Mouse (Mus musculus): ENCODE results near the gene Tmem135. TPM values are rescaled to one million over a fixed set of nuclear protein-coding genes. Genes with fewer than 3 reads are reported as not detected.

Tmem135 gene
- polyA plus RNA-seq, 2 experiments: 12.4 to 18.6 TPM

DNA sequence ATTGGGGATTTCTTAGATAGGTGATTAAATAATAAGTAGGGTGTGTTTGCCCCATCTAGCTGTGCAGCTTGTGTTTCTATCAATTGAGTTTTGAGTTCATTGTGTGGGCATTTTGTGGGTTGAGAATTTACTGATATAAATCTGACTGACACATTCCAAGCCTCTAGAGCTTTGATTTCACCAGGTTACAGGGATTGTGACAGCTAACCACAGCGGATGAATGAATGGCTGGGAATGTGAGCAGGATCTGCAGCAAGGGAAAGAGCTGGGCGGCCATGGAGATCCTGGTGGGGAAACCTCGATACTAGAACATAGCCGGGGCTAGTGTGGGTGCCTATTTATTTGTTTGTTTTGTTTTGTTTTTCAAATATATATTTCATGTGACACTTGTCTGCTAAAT, 205.5 kb downstream of the Tmem135 start:
- DNase-seq (ENCODE audit: low spot score) (no peak), ATAC-seq (ENCODE audit: low FRiP score, low read depth) (no peak)
- TF ChIP-seq POLR2A (IDR thresholded peaks at IDR 0.05; ENCODE audit: borderline replicate concordance, extremely low read depth, insufficient read depth, insufficient read length): no peak
- peaks cover 8% of the 10 kb centered on the region for H3K4me1 ChIP-seq (ENCODE audit: control insufficient read depth, insufficient read depth, low read length)
- no peak overlapping the region for H3K4me3 ChIP-seq (replicated peaks; ENCODE audit: low read length)
- H3K4me2 ChIP-seq (replicated peaks; ENCODE audit: low read depth, low read length, severe bottlenecking): no peak overlapping the region
- H3K27me3 ChIP-seq (ENCODE audit: control insufficient read depth, insufficient read depth, low read length): no peaks in the 10 kb centered on the region
- WGBS: 82% methylated on average over 4 of the region's 4 CpGs
- no peaks in the 10 kb centered on the region for H3K36me3 ChIP-seq (ENCODE audit: control insufficient read depth, insufficient read depth, low read length)
- H3K9ac ChIP-seq (ENCODE audit: low read depth, low read length, severe bottlenecking): no peak overlapping the region
- no peaks in the 10 kb centered on the region for H3K9me3 ChIP-seq (ENCODE audit: control insufficient read depth, low read length)
- no peak overlapping the region for H3K27ac ChIP-seq (replicated peaks; ENCODE audit: low read depth, low read length)

DNA sequence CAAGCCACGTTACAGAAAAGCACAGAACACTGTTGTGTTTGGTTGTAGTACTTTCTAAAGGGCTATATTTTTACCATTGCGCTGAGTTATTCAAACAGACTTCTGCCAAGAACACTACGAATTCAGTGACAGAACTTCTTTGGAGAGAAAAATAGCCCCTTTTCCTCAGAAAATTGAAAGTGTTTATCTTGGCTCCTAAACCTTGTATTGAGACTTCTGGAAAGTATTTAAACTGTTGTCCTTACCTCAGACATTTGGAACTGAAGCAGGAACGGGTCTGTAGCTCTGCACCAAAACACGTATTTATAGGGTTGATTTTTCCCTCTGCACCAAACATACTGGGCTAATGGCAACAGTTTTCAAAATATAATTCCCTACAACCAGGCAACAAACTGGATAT, 210.6 kb downstream of the Tmem135 start:
- 35% methylated on average over 5 of the region's 5 CpGs for WGBS
- Histone ChIP-seq H3K4me3 (replicated peaks; ENCODE audit: low read length) (no peak overlapping the region), H3K9ac (ENCODE audit: low read depth, low read length, severe bottlenecking) (no peak overlapping the region), H3K9me3 (ENCODE audit: control insufficient read depth, low read length) (no peaks in the 10 kb centered on the region), H3K4me1 (ENCODE audit: control insufficient read depth, insufficient read depth, low read length) (peaks cover 15% of the 10 kb centered on the region), H3K4me2 (replicated peaks; ENCODE audit: low read depth, low read length, severe bottlenecking) (no peak overlapping the region), H3K27me3 (ENCODE audit: control insufficient read depth, insufficient read depth, low read length) (no peaks in the 10 kb centered on the region), H3K27ac (replicated peaks; ENCODE audit: low read depth, low read length) (peak overlapping the region; percentile 50; the same call in 1 of the 2 replicates), H3K36me3 (ENCODE audit: control insufficient read depth, insufficient read depth, low read length) (no peaks in the 10 kb centered on the region)
- ATAC-seq (ENCODE audit: low FRiP score, low read depth) (peak; percentile 44), DNase-seq (ENCODE audit: low spot score) (peak; percentile 72)
- no peak for TF ChIP-seq POLR2A (IDR thresholded peaks at IDR 0.05; ENCODE audit: borderline replicate concordance, extremely low read depth, insufficient read depth, insufficient read length)

DNA sequence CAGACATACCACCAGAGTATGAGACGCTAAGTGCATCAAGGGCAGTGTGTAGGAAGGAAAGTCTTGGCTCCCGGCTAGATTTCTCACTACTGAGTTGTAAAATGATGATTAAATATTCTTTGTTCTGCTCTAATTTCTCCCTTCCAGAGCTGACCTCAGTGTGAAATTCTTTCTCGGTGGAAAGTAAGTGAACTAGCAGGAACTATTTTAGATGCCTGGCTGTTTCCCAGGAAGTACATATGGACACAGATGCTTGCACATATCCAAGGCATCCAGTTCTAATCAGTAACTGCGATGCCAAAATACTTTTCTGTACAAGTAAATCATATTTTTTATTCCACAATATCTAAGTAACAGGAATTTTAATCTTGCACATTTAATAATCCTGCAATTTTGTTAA, 220.1 kb downstream of the Tmem135 start:
- Histone ChIP-seq H3K9ac (ENCODE audit: low read depth, low read length, severe bottlenecking) (no peak overlapping the region), H3K4me2 (replicated peaks; ENCODE audit: low read depth, low read length, severe bottlenecking) (no peak overlapping the region), H3K4me1 (ENCODE audit: control insufficient read depth, insufficient read depth, low read length) (peaks cover 4% of the 10 kb centered on the region; the same call in 1 of the 2 replicates), H3K36me3 (ENCODE audit: control insufficient read depth, insufficient read depth, low read length) (no peaks in the 10 kb centered on the region), H3K27me3 (ENCODE audit: control insufficient read depth, insufficient read depth, low read length) (no peaks in the 10 kb centered on the region), H3K27ac (replicated peaks; ENCODE audit: low read depth, low read length) (0 out of 2 replicates have a peak overlapping the region, but pooled peaks have one; percentile 22), H3K4me3 (replicated peaks; ENCODE audit: low read length) (no peak overlapping the region), H3K9me3 (ENCODE audit: control insufficient read depth, low read length) (no peaks in the 10 kb centered on the region)
- WGBS: 51% methylated on average over 4 of the region's 4 CpGs
- TF ChIP-seq POLR2A (IDR thresholded peaks at IDR 0.05; ENCODE audit: borderline replicate concordance, extremely low read depth, insufficient read depth, insufficient read length): no peak
- DNase-seq (ENCODE audit: low spot score) (peak; percentile 73), ATAC-seq (ENCODE audit: low FRiP score, low read depth) (no peak)

DNA sequence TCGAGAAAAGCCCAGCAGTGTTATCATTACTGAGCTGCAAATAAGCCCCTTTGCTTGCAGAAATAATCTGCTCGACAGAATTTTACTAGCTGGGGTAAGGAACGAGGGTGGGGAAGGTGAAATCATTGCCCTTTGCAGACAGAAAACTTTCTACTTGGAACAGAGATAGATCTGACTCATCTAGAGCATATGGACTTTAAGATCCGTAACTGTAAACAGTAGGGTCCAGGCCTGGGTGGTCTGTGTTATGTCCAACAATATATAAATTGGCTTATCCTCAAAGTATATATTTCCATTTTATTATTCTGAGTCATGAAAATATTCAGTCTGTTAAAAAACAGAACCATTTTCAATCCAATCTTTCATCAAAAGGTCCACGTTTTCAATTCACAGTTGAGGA, 221.1 kb downstream of the Tmem135 start:
- WGBS: 47% methylated on average over 5 of the region's 5 CpGs
- H3K27me3 ChIP-seq (ENCODE audit: control insufficient read depth, insufficient read depth, low read length): no peaks in the 10 kb centered on the region
- H3K27ac ChIP-seq (replicated peaks; ENCODE audit: low read depth, low read length): no peak overlapping the region
- no peak overlapping the region for H3K4me3 ChIP-seq (replicated peaks; ENCODE audit: low read length)
- no peaks in the 10 kb centered on the region for H3K9me3 ChIP-seq (ENCODE audit: control insufficient read depth, low read length)
- H3K4me1 ChIP-seq (ENCODE audit: control insufficient read depth, insufficient read depth, low read length): peaks cover 6% of the 10 kb centered on the region; the same call in 1 of the 2 replicates
- no peak for DNase-seq (ENCODE audit: low spot score)
- no peak for ATAC-seq (ENCODE audit: low FRiP score, low read depth)
- H3K4me2 ChIP-seq (replicated peaks; ENCODE audit: low read depth, low read length, severe bottlenecking): no peak overlapping the region
- TF ChIP-seq POLR2A (IDR thresholded peaks at IDR 0.05; ENCODE audit: borderline replicate concordance, extremely low read depth, insufficient read depth, insufficient read length): no peak
- no peaks in the 10 kb centered on the region for H3K36me3 ChIP-seq (ENCODE audit: control insufficient read depth, insufficient read depth, low read length)
- no peak overlapping the region for H3K9ac ChIP-seq (ENCODE audit: low read depth, low read length, severe bottlenecking)

DNA sequence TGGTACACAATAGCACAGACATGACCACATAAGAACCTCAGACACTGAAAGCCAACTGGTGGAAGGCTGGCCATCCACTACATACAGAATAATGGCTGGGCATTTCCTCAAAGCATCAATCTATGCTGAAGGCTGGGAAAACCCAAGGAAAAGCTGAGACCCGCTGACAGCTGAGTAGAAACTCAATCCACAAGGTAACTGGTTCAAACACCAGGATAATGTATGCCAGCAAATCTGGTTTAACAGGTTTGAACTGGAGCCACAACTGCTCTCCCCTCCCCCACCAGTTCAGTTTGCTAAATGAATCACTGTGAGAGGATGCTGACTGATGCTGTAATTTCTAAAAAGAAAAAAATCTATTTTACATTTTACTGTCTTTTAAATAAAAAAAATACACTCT, 222.7 kb downstream of the Tmem135 start:
- ATAC-seq (ENCODE audit: low FRiP score, low read depth): no peak

DNA sequence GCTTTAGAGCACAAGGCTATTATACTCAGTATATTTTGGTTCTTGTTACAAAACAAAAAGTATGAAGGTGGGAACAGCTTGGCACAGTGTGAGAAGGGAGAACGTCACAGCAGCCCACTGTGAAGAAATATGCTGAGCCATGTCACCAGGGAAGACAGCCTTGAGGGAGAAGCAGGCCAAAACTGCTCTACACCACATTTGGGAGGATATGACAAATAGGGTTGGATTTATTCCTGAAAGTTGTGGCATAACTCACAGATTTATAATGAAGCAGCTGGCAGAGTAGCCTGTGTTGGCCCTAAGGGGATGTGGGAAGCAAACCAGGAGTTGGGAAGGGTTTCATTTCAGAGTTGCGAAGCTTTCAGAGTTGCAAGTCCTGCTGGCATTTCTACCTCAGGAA, 225.4 kb downstream of the Tmem135 start:
- DNase-seq (ENCODE audit: low spot score) (no peak), ATAC-seq (ENCODE audit: low FRiP score, low read depth) (no peak)
- 59% methylated on average over 2 of the region's 2 CpGs for WGBS
- no peaks in the 10 kb centered on the region for H3K9me3 ChIP-seq (ENCODE audit: control insufficient read depth, low read length)
- 0 out of 2 replicates have a peak, but pooled peaks cover 2% of the 10 kb centered on the region for H3K4me1 ChIP-seq (ENCODE audit: control insufficient read depth, insufficient read depth, low read length)
- H3K9ac ChIP-seq (ENCODE audit: low read depth, low read length, severe bottlenecking): no peak overlapping the region
- no peak overlapping the region for H3K27ac ChIP-seq (replicated peaks; ENCODE audit: low read depth, low read length)
- H3K4me2 ChIP-seq (replicated peaks; ENCODE audit: low read depth, low read length, severe bottlenecking): no peak overlapping the region
- H3K4me3 ChIP-seq (replicated peaks; ENCODE audit: low read length): no peak overlapping the region
- TF ChIP-seq POLR2A (IDR thresholded peaks at IDR 0.05; ENCODE audit: borderline replicate concordance, extremely low read depth, insufficient read depth, insufficient read length): no peak
- H3K27me3 ChIP-seq (ENCODE audit: control insufficient read depth, insufficient read depth, low read length): no peaks in the 10 kb centered on the region
- no peaks in the 10 kb centered on the region for H3K36me3 ChIP-seq (ENCODE audit: control insufficient read depth, insufficient read depth, low read length)

More for the DNA sequence above, 222.7 kb downstream of the Tmem135 start:
- H3K27ac ChIP-seq (replicated peaks; ENCODE audit: low read depth, low read length): no peak overlapping the region
- WGBS: 40% methylated on average over 1 of the region's 1 CpGs
- no peak overlapping the region for H3K4me3 ChIP-seq (replicated peaks; ENCODE audit: low read length)
- H3K9ac ChIP-seq (ENCODE audit: low read depth, low read length, severe bottlenecking): no peak overlapping the region
- no peaks in the 10 kb centered on the region for H3K9me3 ChIP-seq (ENCODE audit: control insufficient read depth, low read length)
- peak; percentile 42 for DNase-seq (ENCODE audit: low spot score)
- no peaks in the 10 kb centered on the region for H3K36me3 ChIP-seq (ENCODE audit: control insufficient read depth, insufficient read depth, low read length)
- TF ChIP-seq POLR2A (IDR thresholded peaks at IDR 0.05; ENCODE audit: borderline replicate concordance, extremely low read depth, insufficient read depth, insufficient read length): no peak
- no peaks in the 10 kb centered on the region for H3K27me3 ChIP-seq (ENCODE audit: control insufficient read depth, insufficient read depth, low read length)
- H3K4me1 ChIP-seq (ENCODE audit: control insufficient read depth, insufficient read depth, low read length): peaks cover 6% of the 10 kb centered on the region; the same call in 1 of the 2 replicates
- H3K4me2 ChIP-seq (replicated peaks; ENCODE audit: low read depth, low read length, severe bottlenecking): no peak overlapping the region
